Mouse (Mus musculus): ENCODE results near the gene Tex37.

DNA sequence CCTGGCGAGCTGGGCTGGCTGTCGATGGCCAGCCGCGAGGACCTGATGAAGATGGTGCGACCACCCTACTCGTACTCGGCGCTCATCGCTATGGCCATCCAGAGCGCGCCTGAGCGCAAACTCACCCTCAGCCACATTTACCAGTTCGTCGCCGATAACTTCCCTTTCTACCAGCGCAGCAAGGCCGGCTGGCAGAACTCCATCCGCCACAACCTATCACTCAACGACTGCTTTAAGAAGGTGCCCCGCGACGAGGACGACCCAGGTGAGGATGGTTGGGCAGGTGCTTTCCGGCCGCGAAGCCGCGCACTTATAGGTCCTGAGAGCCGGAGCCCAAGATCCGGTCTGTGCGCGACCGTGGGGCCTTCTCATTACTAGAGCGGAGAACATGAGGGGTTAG lies 38.2 kb upstream of the Tex37 start:
- TF ChIP-seq POLR2A (IDR thresholded peaks at IDR 0.05; ENCODE audit: insufficient read depth, low read depth, low read length) (no peak), CTCF (IDR thresholded peaks at IDR 0.05) (no peak)
